Mouse (Mus musculus) adrenal gland, postnatal 25 days (tissue): ENCODE data around the gene Olfml2b. TPM values are rescaled to one million over a fixed set of nuclear protein-coding genes. Genes with fewer than 3 reads are reported as not detected.
A peak's percentile ranks its signal among the peaks of the same experiment; 100 is the strongest.

ENCODE experiments used
- DNase-seq: peaks from one replicate; pipeline ENCODE4 v3.0.0; 2021; ENCODE audit warnings: mixed read lengths
- total RNA-seq: library from RNA; stranded (reverse); gene quantifications from 2 replicates; pipeline ENCODE4 v1.2.3, GENCODE M21; 2021

Olfml2b gene
- total RNA-seq, 1 experiment from 2014 or later: 6.7 TPM

DNA sequence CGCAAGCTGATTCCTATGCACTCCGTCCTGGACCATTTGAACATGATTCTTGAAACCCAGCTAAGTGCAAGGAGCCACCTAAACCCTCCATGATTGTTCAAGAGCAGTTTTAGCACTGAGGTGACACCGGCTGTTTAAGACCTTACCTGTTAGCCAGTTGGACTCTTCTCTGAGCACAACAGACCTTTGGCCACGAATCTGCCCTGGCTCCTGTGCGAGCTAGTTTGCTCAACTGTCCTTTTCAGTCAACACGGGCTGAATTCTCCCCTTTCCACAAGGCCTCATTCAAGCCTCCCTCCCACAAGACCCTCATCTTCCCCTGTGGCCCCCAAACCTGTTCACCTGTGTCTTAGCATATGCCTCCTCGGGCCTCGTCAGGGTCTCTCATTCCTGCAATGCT is 52.7 kb downstream of the Olfml2b start:
- no peak for DNase-seq

DNA sequence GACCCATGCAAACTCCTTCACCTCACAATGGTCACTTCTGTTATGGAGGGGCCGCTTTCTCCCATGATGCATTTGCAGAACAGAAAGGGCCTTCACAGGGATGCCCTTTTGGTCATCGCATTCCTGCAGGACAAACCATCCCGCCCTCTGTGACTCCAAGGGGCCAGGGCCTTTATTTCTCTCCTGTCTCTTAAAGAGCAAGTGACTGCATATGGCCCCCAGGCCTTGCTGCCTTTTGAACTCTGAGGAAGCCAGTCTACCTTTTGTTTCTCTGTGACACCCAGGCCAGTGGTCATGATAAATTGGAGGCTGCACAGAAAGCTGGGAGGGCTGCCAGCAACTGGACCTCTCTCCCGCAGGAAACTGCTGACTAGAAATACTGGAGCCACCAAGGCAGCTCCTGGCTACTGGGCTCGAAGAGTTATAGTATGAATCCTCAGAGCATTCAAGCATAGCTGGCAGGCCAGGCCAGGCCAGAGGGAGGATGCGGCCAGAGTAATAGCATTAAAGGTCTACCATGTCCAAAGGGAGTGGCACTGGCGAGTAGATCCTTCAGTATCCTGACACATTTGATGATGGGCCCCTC is 53.5 kb downstream of the Olfml2b start:
- DNase-seq: peak; percentile 52

- DNase-seq: no peak
These were observed 54.4 kb downstream of the Olfml2b start for GRCm38 (mm10) chr1:170698771-170699170.

GRCm38 (mm10) chr1:170699553-170699952 is 55.2 kb downstream of the Olfml2b start:
- DNase-seq: no peak

- DNase-seq: no peak
These were observed 56.2 kb downstream of the Olfml2b start for GRCm38 (mm10) chr1:170700496-170701027.

GRCm38 (mm10) chr1:170701178-170701577 is 56.8 kb downstream of the Olfml2b start:
- no peak for DNase-seq

GRCm38 (mm10) chr1:170701582-170701981 is 57.2 kb downstream of the Olfml2b start:
- DNase-seq: no peak

- no peak for DNase-seq
These were observed 57.9 kb downstream of the Olfml2b start for GRCm38 (mm10) chr1:170702263-170702662.

DNA sequence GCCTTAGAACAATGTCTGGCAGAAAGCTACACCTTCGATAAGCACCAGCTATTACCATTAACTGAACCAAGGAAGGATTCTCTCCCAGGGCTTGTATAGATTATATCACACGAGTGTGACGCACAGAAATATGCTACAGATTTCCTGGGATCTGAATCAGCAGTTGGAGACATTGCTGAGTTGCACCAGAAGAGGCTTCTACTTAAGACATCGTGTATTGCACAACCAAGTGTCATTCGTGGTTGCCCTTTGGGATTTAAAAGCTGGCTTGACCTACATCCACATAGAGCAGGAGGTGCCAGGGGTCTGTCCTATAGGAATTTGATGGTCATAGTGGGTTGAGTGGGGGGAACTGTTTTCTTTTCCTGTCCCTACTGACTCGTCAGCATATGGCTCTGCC is 58.6 kb downstream of the Olfml2b start:
- DNase-seq: no peak

GRCm38 (mm10) chr1:170704103-170704502 is 59.8 kb downstream of the Olfml2b start:
- DNase-seq: no peak

- DNase-seq: no peak
These were observed 60.7 kb downstream of the Olfml2b start for GRCm38 (mm10) chr1:170704911-170705594.

GRCm38 (mm10) chr1:170706046-170706445 is 61.7 kb downstream of the Olfml2b start:
- DNase-seq: no peak

DNA sequence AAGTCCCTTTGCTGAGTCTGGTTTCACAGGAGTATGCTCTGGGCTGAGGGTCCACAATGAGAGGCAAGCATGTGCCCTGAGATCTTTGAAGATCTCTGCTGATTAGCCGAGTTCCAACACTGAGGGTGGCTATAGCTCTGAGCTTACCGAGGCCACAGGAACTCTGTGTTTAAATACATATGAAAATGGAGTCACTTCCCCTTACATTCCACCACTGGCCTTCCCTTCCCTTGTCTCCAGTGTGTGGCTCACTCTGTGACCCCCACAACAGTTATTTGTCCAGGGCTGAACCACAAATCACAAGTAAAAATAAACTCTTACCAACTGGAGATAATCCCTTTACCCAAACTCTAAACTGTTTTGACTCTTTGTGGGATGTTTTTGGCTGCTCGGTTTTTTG is 64.7 kb downstream of the Olfml2b start:
- DNase-seq: no peak

- DNase-seq: no peak
These were observed 65.1 kb downstream of the Olfml2b start for GRCm38 (mm10) chr1:170709481-170709880.

DNA sequence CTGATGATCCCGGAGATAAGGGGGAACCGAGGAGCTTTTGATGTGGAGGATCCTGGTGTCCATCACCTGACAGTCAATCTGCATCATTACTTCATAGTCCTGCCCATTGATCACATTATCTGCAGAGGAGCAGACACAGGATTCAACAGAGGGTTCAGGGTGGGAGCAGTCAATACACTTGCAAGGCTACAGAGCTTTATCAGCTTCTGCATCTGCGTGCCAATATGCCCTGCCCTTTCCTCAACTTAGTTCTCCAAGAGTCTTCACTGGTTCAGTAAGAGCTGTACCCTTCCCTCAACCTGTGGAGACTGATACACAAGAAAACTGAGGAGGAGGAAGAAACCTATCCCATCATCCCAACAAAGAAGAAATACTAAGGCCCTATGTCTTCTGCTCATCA is 65.6 kb downstream of the Olfml2b start:
- DNase-seq: no peak

GRCm38 (mm10) chr1:170711731-170712130 is 67.4 kb downstream of the Olfml2b start:
- DNase-seq: no peak

GRCm38 (mm10) chr1:170717241-170717828 is 73.0 kb downstream of the Olfml2b start:
- DNase-seq: no peak

DNA sequence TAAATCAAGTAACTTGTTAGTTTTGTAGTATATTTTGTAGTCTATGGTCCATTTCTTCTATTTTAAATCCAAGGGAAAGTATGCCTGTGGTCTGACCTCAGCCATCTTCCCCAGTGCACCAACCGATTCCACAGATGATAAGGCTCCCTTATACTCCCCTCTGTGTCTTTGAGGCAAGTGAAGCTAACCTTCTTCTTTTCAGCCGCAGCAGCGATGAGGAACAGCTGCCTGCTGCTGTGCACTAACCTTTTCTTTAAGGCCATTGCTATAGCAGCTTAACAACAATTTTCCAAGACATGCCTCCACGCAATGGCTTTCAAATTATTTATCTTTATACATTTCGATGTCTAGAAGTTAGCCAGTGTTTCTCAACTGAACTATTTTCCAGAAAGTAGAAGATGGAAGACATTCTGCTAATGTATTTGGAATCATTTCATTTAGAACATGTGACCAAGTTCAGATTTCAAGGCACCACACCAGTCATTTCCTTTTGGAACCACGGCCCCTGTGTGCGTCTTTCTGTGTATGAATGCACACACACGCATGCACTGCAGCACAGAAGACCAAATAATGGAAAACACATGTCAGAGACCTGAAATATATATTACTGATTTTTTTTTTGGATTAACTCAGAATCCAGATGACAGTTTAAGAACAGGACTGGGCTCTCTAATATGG is 73.9 kb downstream of the Olfml2b start:
- DNase-seq: no peak

DNA sequence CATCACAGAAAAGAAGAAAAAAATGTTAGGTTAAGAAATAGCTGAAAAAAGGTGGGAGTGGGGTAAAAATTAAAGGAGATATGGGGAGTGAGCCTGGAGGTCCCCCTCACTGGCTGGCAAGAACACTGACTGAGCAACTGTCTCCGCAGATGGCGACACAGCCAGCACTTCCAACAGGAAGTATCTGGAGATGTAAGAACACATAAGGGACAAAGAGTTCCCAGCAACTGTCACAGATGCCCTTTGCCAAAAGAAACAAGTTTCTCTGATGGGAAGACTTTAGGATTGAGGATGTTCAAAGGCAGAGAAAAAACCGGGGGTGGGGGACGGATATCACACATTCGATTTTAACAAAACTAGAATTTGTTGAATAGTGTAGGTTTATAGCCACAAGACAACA is 77.2 kb downstream of the Olfml2b start:
- DNase-seq: no peak

DNA sequence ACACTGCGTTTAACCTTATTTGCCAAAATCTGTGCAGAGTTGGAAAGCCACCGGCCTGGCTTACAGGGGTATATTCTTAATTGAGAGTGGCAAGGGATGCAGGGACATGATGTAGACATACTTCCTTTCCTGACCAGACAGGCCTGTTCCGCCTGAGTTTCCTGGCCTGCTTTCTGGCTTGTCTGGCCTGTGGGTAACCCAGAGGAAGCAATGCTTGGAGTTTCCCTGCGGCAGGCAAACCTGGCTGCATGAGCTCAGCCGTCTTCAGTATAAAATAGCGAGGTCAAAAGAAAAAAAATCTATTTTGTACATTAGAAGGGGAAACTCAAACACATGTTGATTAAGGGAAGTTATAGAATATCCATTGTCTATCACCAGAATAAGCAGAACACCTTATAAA is 84.2 kb downstream of the Olfml2b start:
- DNase-seq: no peak

GRCm38 (mm10) chr1:170729267-170729962 is 85.1 kb downstream of the Olfml2b start:
- no peak for DNase-seq

GRCm38 (mm10) chr1:170731865-170732595 is 87.7 kb downstream of the Olfml2b start:
- no peak for DNase-seq
